Mouse (Mus musculus) heart, postnatal 14 days (tissue): ENCODE measurements around the gene Dnajb8. TPM values are rescaled to one million over a fixed set of nuclear protein-coding genes. Genes with fewer than 3 reads are reported as not detected.

ENCODE experiments used
- DNase-seq, 2 experiments: peaks; one replicate each; pipeline ENCODE4 v3.0.0; 2021 to 2022
- intact Hi-C: fragments of 180-260 bp; cut with DNase I; formaldehyde crosslinking; loops from one replicate; pipeline ENCODE4 v1.15.1; 2025
- total RNA-seq, 2 experiments: library from RNA; stranded (reverse); gene quantifications; 2 replicates each; pipeline ENCODE4 v1.2.3; 2021

Gene Dnajb8
- total RNA-seq, 2 experiments from 2014 or later: not detected

DNA sequence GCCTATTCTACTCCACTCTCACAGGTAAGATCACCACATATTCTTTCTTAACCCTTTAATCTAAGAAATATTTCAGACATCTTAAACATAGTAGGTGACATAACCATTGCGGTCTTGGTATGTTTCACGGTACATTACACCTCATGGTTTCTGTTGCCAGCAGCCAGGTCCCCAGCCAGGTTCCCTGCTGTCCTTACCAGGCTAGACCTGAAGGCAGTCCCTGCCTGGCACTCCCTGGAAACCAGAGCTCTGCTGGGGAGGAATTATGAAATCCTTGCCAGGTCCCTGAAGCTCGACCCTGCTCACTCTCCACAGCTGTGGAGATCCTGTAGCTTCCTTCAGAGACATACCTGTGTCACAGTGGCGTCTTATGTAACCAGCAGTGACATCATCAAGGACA is 5.9 kb upstream of the Dnajb8 start:
- intact Hi-C loops: no loop called here
- no peak for DNase-seq

DNA sequence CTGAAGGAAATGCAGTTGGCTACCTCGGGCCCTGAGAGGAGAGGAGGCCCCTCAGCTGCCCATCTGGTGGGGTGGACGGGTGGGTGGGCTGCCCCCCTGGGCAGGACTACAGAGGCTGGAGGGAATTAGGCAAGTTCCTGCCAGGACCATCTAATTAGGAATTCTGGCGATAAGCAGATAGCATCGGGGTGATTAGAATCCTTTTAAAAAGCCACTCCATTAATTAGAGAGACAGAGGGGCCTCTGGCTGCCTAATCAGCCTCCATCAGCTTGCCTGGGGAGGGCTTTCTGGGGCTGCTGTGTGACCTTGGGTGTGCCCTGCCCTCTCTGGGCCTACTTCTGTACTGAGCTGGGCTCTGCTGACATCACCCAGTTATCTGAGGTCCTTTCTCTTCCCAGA is 3.0 kb upstream of the Dnajb8 start:
- no peak for DNase-seq
- intact Hi-C loops: no loop called here

DNA sequence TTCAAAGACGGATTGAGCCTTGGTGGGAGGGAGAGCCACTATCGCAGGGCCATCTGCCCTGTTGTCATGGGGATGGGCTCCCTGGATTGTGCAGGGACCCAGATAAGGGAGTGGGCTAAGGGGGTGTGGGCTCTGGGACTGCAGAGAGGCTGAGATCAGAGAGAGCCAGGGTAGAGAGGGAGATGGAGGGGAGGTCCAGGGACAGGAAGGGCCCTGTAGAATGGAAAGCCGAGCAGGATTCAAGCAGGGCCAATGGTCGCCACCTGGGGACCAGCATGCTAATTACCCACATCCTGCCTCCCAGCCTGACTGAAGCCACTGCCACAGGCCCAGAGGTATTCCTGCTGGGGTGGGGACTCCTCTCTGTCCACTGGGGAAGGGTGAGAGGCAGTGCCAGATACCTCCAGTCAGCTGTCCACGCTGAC is 4.5 kb downstream of the Dnajb8 start:
- intact Hi-C loops: no loop called here
- DNase-seq: no peak

DNA sequence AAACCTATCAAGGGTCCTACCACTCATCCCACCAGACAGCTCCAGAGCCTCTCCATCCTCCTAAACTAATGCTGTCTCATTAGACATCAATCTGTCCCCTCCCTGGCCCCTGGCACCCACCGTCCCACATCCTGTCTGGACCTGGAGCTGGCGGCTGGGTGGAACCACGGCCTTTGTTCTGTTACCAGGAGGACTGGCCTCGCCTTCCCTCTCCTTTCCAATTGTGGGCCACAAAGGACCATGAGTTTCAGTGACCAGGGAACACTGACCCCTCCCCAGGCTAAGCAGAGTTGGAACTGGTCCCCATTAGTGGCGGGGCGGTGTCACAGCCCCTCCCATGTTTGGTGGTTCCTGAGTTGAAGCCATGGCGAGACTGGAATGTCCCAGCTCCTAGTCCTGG is 5.5 kb downstream of the Dnajb8 start:
- intact Hi-C loops: no loop called here
- no peak for DNase-seq

DNA sequence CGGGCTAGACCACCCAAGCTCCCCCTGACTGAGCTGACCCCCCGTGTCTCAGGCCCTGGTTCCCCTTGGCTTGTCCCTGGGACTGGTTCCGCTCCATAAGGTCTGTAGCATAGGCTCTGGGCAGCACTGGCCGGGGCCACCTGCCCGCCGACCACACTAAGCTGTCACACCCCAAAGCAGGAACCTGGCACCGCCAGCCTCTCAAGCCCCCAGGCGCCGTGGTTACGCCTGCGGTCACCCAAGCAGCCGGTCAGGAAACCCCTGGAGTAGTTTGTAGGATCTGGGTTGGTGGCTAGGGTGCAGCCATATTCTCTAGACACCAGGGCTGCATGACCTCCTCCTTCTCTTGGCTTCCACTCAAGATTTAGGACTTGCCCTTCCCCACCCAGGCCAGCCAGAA is 7.2 kb downstream of the Dnajb8 start:
- DNase-seq: no peak
- intact Hi-C loops: no loop called here

DNA sequence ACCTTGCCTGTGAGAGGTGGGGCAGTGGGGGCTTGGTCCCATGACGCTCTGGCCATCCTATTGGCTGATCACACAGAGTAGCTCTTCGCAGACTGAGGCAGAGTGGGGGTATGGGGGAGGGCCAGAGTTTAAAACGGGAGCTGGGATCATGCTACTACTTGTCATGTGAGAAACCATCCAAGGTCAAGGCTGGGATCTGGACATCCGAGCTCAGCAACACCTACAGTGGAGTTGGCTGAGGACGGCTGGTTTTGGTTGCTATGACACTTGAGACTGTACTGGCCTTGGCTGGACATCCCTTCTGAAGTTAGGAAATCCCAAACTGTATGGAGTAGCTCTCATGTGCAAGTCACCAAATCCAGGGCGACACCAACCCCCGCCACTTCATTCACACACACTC is 9.8 kb downstream of the Dnajb8 start:
- intact Hi-C loops: no loop called here
- DNase-seq: no peak

DNA sequence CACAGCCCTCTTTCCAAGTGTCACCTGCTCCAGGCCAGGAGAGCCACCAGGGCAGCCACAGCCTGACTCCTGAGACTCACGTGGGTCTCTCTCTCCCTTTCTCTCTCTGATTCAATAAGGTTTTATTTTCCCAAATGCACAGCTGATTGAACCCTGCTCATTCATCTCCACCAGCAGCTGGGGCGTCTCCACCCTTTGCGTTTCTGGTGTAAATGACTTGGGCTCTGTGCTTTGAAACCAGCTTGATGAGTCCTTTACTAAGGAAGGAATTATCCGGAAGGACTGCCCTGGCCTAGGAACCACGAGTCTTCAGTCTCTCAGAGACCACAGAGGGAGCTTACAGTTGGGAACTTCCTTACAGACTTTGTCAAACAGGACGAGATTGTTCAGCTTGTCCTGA is 10.2 kb downstream of the Dnajb8 start:
- intact Hi-C loops: no loop called here

DNA sequence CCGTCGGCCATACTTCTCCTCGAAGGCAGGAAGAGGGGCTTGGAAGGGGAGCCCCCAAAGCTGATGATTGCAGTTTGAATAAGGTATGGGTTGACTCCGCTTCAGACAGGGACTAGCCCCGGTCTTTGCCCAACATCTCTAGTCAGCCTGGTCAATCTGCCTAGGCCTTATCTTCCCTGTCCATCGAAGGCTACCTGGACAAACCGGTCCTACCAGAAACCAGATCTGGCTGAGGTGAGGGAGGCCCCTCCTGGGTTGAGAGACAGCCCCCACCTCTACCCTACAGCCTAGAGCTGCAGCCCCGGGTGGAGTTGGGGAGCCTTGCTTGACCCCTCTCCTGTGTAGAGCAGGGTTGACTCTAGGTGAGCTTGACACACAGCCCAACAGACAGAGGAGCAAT is 11.9 kb downstream of the Dnajb8 start:
- no peak for DNase-seq
- intact Hi-C loops: no loop called here

More for the DNA sequence above, 10.2 kb downstream of the Dnajb8 start:
- no peak for DNase-seq

DNA sequence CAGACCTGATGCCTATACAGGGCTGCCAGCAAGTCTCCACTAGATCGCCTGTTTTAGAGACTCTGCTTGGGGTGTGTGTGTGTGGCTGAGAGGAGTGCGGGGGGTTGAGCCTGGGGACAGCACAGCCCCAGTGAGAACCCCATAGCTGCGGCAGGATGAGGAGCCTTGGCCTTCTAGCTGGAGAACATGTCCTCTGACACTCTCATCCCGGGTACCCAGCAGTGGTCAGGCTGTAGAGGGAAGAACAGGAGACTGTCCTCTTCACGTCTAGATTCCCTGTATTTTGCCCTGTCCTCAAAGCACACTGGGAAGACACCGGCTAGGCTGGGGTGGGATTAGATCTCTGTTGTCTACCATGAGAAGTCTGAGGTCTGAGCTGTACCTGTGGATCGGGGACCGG is 13.4 kb downstream of the Dnajb8 start:
- intact Hi-C loops: no loop called here

DNA sequence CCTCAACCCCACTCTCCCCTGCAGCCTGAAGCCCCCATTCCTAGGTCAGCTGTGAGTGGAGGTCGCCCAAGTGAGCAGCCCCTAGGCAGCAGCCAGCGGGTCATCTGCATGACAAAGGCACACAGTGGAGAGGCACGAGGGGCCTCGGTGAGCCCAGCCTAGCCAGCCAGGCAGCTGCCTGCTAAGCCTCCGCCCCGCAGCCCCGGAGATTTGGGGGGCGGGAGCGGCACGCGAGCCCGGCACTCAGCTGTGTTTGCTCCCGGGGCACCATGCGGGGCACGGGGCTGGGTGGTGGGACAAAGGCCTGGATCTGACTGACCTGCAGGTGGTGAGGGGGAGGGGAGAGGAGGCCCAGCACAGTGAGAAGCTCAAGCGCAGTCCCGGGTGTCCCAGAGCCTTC is 13.9 kb downstream of the Dnajb8 start:
- DNase-seq: no peak
- intact Hi-C loops: no loop called here

More for the DNA sequence above, 13.4 kb downstream of the Dnajb8 start:
- DNase-seq: no peak

DNA sequence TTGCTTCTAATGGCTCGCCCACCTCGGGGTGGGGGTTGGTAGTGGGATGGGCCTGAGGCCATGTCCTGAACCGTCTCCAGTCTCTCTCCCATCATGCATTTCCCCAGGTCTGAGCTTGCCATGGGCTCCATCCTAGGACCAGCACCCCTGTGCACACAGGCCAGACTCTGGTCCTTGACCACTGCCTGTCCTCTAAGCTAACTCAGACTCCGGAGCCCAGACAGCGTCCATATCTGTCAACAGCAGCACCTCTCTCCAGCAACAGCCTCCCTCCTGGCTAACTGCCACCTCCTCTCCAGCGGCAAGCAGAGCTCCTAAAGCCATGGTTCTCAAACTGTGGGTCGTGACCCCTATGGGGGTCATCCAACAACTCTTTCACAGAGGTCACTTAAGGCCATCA is 14.4 kb downstream of the Dnajb8 start:
- intact Hi-C loops: no loop called here
- peak; percentile 13 to 46 for DNase-seq

DNA sequence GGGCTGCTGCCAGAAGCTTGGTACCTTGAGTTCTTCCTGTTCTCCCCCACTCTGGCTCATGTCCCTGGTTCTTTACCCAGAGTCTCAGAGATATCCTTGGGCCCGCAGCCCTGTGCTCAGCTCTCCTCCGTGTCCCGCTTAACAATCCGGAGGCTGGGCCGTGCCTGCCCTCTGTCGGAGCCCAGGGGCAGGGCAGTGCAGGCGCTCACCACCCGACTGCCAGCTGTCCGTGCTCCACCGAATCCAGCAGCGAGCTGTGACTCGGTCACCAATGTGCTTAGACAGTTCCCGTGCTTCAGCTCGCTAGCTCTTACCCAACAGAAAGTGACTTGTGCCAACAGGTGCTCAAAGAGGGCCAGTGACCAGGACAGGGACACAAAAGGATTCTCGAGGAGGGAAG is 20.5 kb downstream of the Dnajb8 start:
- peak; percentile 70 to 76 for DNase-seq
- intact Hi-C loops: loop anchor here (1.0 kb wide), 1 partner anchor 53 kb away; no protein-coding TSS in a partner anchor

DNA sequence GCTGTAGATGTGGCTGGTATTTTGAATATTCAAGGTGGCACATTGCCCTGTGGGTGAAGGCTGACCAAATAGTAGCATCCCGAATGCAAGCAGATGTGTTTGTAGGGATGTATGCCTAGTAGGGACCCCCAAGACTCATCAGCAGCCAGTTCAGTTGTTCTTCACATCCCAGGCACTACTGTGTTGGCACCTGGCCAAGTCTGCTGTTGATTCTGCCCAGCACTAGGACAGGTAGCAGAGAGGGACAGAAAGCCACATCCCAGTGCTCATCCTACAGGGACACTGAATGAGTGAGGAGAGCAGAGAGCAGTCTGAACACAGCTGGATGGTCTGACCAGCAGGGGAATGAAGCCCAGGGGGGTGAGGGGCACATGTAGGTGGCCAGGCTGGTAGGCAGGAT is 27.2 kb downstream of the Dnajb8 start:
- intact Hi-C loops: no loop called here
- DNase-seq: no peak

DNA sequence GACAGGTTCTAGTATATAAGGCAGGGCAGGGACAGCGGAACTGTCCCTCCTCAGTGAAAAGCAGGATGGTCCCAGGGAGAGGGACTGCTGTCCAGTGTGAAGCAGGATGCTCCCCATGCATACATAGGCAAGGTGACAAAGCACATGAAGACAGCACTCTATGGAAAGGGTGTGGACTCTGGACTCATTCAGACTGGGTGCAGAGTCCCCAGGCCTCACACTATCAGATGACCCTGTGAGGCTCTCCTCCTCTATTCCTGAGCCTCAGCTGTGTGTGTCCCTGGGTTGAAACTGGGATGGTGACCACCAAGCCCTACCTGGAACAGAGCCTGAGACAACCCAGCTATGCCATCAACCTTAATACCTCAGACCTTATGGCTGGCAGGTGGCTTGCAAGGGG is 29.3 kb downstream of the Dnajb8 start:
- intact Hi-C loops: no loop called here

DNA sequence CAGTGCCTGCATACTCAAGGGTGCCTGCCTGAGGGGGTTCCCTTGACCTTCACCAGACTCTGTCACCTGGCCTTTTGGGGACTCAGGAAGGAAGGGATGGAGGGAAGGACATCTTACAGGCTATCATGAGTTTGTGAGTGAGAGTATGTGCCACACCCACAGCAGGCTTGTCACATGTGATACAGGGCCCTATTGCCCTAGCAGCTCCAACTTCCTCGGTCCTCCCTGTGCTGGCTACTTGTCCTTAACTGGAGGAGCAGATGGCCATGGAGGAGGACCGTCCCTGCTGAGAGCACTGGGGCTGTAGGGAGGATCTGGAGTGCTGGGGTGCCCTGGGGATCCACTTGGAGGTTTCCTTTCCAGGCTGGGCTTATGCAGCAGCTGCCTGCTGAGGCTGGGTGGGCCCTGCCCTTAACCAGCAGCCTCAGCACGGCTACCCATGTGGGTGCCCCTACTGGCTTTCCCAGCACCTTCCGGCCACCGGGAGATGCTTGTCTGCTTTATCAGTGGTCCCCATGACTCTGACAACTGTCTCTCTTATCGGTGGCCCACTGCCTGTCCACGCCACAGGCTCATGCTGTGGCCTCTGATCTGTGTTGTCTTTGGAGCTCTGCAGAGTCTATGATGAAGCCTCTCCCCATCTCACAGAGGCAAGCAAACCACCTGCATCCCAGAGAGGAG is 29.9 kb downstream of the Dnajb8 start:
- DNase-seq: no peak
- intact Hi-C loops: no loop called here

More for the DNA sequence above, 29.3 kb downstream of the Dnajb8 start:
- no peak for DNase-seq

DNA sequence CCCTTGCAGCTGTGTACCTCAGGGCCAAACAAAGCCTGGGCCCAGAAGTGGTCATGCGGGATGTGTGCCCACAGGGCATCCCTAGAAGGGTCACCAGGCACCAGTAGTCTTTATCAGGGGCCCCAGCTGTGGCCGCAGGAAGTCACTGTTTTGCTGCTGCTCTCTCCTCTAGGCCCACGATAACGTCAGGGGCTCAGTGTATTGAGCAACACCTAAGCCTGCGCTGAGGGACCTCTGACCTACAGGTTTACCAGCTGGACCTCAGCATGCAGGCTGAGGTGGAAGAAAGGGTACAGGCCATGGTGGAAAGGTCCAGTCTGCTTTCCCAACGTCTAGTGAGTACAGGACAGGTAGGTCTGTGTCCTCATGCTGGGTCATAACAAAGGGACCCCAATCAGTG is 32.0 kb downstream of the Dnajb8 start:
- DNase-seq: no peak
- intact Hi-C loops: no loop called here

DNA sequence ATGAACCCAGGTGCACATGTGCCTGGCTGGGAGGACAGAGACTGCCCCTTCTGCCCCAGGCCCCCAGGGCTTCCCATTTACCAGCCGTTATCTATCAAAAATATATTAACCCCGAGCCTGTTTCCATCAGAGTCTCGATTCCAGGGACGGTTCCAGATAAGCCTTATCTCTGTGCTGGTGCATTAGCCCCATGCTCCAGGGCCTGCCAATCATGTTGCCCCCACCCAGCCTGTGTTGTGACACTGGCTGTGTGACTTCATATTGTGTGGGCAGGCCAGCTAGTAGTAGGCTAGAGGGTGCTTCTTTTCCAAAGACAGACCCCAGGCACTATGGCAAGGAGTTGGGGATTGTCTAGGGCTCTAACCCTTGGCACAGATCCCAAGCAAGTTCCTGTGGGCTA is 33.4 kb downstream of the Dnajb8 start:
- intact Hi-C loops: no loop called here
- no peak for DNase-seq

DNA sequence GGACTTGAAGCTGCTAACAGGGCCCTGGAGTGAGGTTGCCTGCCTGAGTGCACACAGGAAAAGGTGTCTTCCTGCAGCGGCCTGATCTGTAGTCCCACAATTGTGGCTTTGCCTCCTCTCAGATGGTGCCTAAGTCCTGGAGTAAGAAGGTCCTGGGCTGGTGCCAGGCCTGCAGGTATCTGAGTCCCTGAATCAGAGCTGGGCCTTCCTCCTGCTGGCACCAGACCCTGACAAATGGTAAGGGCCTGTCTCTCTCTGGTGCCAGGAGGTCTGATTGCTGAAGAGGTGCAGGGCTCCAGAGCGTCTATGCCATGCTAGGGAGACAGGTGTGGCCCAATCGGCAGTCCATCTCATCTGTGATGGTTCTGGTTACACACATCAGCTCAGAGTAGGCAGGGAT is 37.6 kb downstream of the Dnajb8 start:
- DNase-seq: no peak
- intact Hi-C loops: loop anchor here (5.0 kb wide), 1 partner anchor 63 kb away; no protein-coding TSS in a partner anchor

DNA sequence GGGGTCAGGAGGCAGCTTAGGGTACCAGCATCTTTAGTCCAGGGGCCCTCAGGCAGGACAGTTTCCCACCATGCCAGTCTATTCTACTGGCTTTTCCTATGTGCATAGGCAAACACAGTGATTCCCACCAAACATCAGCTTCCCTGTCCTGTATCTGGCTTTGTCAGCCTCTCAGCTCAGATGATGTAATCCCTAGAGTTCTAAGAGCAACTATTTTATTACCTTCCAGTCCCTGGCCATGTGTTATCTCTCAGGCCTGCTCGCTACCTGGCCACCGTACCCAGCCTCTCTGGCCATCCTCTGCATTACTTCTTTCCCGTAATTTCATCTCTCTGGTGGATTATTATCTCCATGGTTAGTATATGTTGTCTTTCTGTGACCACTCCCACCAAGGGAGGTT is 38.6 kb downstream of the Dnajb8 start:
- intact Hi-C loops: loop anchor here (5.0 kb wide), 1 partner anchor 62 kb away; no protein-coding TSS in a partner anchor
- DNase-seq: no peak

DNA sequence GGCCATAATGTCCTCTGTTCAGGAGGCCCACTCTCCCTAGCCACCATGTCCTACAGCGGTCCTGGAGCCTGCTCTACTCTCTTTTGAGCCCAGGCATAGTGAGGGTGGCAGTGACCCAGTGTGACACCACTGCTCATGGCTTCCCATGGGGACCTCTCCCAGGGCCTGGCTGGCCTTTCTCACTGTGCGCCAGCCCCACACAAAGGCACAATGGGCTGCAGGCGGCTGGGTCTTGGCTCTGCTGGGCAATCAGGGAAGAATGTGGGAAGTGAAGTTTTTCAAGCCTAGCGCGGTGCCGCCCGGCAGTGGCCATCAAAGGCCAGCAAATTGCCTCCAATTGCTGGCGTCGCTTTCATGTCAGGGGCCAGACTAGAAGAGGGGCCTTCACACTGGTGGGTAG is 40.1 kb downstream of the Dnajb8 start:
- DNase-seq: no peak
- intact Hi-C loops: loop anchor here (5.0 kb wide), 1 partner anchor 60 kb away; no protein-coding TSS in a partner anchor

DNA sequence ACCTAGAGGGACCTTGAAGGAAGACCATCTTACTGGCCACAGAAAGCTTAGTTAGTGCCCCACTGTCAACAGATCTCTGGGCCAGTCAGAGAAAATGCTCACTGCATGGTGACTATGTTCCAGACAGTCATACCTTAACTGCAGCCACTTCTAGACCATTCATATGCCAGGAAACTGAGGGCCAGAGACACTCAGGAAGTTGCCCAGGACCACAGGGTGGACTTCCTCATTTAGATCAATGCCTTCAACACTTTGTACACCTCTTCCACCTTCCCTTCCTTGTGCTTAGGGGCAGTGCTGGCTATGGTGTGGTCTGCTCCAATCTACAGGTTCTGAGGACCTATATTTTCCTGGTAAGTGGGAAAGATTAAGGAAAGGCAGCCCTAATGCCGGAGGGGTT is 43.3 kb downstream of the Dnajb8 start:
- intact Hi-C loops: no loop called here
- no peak for DNase-seq

DNA sequence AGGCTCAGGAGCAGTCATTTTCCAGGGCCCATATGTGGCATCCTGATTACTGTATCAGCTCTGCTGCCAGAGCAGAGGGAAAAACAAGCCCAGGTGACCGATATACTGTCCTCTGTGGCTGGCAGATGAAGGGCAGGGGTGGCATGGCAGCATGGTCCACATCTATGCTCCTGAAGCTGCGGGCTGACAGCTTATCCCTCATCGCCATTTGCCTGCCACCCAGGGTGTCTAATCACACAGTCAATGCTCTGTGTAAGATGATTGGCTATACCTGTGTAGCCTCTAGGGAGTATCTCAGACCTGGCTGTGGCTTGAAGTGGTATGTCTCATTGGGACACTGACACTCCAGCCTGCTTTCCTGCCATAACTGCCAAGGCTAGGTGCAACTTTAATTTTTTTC is 44.0 kb downstream of the Dnajb8 start:
- DNase-seq: no peak
- intact Hi-C loops: no loop called here

DNA sequence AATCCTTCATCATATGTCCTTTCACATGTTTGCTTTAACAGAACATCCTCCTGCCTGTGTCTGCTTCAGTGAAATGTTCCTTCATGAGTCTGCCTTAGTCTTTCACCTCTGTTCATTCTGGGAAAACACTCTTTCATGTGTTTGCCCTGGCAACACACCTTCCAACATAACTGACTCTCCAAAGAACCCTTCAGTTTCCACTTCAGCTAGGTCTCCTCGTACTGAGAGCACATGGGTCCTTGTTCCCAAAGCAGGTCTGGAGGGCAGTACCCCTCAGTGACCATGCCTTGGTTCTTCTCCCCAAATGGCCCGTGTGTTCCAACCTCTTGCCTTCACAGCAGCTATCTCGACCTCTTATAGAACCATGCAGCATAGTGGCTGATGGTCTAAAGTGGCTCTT is 45.0 kb downstream of the Dnajb8 start:
- intact Hi-C loops: no loop called here
- DNase-seq: no peak
